Mouse (Mus musculus) kidney, adult 8-10 months (tissue): ENCODE data around the gene Tm9sf4.

Source experiments
- DNase-seq, 2 experiments: peaks; one replicate each; pipeline ENCODE4 v3.0.0; 2022

The Tm9sf4 gene

GRCm38 (mm10) chr2:153160133-153160532 is 970 bp upstream of the Tm9sf4 start:
- DNase-seq, result no peak

- DNase-seq, result peak in 1 of 2 experiments; percentile 30
Measured at GRCm38 (mm10) chr2:153161684-153162080, 579 bp downstream of the Tm9sf4 start.

- DNase-seq, result no peak
Measured at GRCm38 (mm10) chr2:153167136-153167535, 6.0 kb downstream of the Tm9sf4 start.

- DNase-seq, result peak in 1 of 2 experiments; percentile 19
Measured at GRCm38 (mm10) chr2:153168134-153168820, 7.2 kb downstream of the Tm9sf4 start.

GRCm38 (mm10) chr2:153170490-153171224 is 9.6 kb downstream of the Tm9sf4 start:
- no peak for DNase-seq

GRCm38 (mm10) chr2:153171966-153172365 is 10.9 kb downstream of the Tm9sf4 start:
- DNase-seq, result no peak

- no peak for DNase-seq
Measured at GRCm38 (mm10) chr2:153175995-153176570, 15.0 kb downstream of the Tm9sf4 start.

GRCm38 (mm10) chr2:153177188-153177587 is 16.1 kb downstream of the Tm9sf4 start:
- DNase-seq, result no peak

- peak; percentile 53 to 55 for DNase-seq
Measured at GRCm38 (mm10) chr2:153179126-153179860, 18.2 kb downstream of the Tm9sf4 start.

- no peak for DNase-seq
Measured at GRCm38 (mm10) chr2:153179961-153180360, 18.9 kb downstream of the Tm9sf4 start.

GRCm38 (mm10) chr2:153186176-153186591 is 25.1 kb downstream of the Tm9sf4 start:
- no peak for DNase-seq

- no peak for DNase-seq
Measured at GRCm38 (mm10) chr2:153187848-153188247, 26.7 kb downstream of the Tm9sf4 start.

- no peak for DNase-seq
Measured at GRCm38 (mm10) chr2:153191242-153191641, 30.1 kb downstream of the Tm9sf4 start.

- DNase-seq, result no peak
Measured at GRCm38 (mm10) chr2:153194255-153194654, 33.2 kb downstream of the Tm9sf4 start.

- DNase-seq, result no peak
Measured at GRCm38 (mm10) chr2:153198485-153198884, 37.4 kb downstream of the Tm9sf4 start.

- no peak for DNase-seq
Measured at GRCm38 (mm10) chr2:153199114-153199513, 38.0 kb downstream of the Tm9sf4 start.

- DNase-seq, result no peak
Measured at GRCm38 (mm10) chr2:153202766-153203165, 41.7 kb downstream of the Tm9sf4 start.

GRCm38 (mm10) chr2:153208149-153208548 is 47.0 kb downstream of the Tm9sf4 start:
- no peak for DNase-seq

GRCm38 (mm10) chr2:153209286-153209685 is 48.2 kb downstream of the Tm9sf4 start:
- DNase-seq, result no peak

GRCm38 (mm10) chr2:153211451-153211850 is 50.3 kb downstream of the Tm9sf4 start:
- no peak for DNase-seq

GRCm38 (mm10) chr2:153213351-153213750 is 52.2 kb downstream of the Tm9sf4 start:
- DNase-seq, result no peak

- no peak for DNase-seq
Measured at GRCm38 (mm10) chr2:153214771-153215259, 53.7 kb downstream of the Tm9sf4 start.

- DNase-seq, result no peak
Measured at GRCm38 (mm10) chr2:153215421-153215820, 54.3 kb downstream of the Tm9sf4 start.
